Mouse (Mus musculus) T-helper 2 cell (primary cell): Measurements from ENCODE around the gene Rwdd2a.

ENCODE experiments used
- in situ Hi-C: fragments of 300-600 bp; cut with MboI, MseI; formaldehyde crosslinking; loops from one replicate; pipeline ENCODE4 v1.15.1; 2025; ENCODE audit warnings: high pct_unique_total_duplicates

The Rwdd2a gene

DNA sequence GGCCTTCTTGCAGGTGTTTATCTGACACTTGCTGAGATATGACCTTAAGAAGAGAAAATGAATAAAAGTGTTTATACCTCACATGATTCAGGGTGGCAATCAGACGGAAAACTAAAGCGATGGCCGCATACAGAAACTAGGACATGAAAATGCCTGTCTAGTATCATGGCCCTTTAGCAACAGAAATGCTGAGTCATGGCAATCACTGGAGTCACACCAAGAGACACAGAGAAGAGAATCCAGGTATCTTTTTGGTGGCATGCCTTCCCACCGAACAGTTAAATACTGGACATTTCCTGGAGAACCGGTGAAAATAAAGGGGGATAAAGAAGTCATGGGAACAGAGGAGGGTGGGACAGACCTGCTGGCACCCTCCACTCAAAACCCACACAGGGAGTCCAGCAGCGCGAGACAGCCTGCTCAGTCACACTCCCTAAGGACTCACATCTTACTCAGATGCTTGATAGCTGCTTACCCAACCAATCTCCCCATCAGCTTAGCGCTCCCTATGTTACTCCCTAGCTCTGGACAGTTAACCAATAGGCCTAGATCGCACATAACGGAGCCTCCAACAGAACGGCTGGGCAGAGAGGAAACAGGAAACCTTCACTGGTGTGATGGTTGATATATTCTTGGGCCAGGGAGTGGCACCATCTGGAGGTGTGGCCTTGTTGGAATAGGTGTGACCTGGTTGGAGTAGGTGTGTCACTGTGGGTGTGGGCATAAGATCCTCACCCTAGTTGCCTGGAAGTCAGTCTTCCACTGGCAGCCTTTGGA, 15.4 kb downstream of the Rwdd2a start:
- in situ Hi-C loops: loop anchor here (25.0 kb wide), 1 partner anchor 425 kb away; the partner anchor contains the start of genes Cyb5r4 and Ripply2

DNA sequence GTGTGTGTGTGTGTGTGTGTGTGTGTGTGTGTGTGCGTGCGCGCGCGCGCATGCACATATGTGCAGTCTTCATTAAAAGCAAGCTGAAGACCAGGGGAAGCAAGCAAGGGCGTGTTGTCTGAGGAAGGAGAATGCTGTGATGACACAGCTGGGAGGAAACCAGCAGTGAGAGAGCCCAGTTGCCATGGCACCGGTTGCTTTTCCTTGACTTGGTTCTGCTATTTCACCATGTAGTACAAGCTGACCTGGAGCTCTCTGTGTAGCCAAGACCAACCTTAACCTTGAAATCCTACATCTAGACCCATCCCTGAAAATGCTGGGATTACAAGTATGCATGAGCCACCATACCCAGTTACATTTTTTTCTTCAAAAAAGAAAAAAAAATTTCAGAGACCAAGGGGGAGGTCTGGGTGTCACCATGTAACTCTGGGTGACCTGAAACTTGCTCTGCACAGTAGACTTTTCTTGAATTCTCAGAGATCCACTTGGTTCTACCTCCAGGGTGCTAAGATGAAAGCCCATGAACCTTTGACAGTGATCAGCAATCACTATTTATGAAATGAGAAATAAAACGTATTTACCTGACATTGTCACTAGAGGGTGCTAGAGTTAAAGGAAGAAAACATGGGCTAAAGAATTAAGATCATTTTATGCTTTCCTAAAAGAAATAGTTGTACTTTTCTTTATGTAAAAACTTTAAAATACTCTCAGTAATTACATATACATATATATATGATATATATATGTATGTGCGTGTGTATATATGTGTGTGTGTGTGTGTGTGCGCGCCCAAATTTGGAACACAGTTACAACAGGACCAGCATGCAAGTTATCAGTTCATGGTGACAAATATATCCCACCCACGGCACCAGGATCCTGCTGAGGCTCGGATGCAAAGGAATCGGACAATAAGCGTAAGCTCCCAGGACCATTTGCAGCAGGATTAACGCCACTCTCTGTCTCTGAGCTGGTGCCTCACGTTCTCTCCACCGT, 21.2 kb downstream of the Rwdd2a start:
- in situ Hi-C loops: loop anchor here (5.0 to 25.0 kb wide), 2 partner anchors 154 to 419 kb away; partner anchors contain the start of genes Cyb5r4 and Ripply2

- in situ Hi-C loops: loop anchor here (5.0 to 25.0 kb wide), 2 partner anchors 153 to 418 kb away; partner anchors contain the start of genes Cyb5r4 and Ripply2
Measured at GRCm38 (mm10) chr9:86594357-86594767, 22.6 kb downstream of the Rwdd2a start.

- in situ Hi-C loops: loop anchor here (25.0 kb wide), 1 partner anchor 415 kb away; the partner anchor contains the start of genes Cyb5r4 and Ripply2
Measured at GRCm38 (mm10) chr9:86596983-86597382, 25.2 kb downstream of the Rwdd2a start.

DNA sequence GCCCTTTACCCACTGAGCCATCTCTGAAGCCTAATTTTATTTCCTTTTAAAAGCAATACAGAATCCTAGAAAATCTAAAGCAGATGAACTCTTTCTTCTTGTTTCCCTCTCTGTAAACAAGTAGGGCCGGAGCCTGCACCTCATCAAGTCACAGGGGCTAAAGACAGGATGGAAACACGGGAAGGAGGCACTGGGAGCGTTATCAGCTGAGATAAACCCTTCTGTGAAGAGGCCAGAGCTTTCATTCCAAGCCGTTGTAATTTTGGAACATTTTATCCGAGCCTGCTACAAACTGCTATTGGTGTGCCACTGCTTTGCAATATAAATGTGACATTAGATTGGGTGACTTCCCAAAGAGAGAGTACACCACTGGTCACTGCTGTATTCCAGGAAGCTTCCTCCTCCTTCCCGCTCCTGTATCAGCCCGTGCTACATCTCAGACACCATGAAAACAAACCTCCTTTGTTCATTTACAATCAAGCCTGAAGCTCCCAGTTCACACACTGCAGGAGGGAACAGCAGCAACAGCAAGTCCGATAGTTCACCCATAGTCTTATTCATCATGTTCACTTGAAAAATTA, 28.0 kb downstream of the Rwdd2a start:
- in situ Hi-C loops: loop anchor here (25.0 kb wide), 1 partner anchor 412 kb away; the partner anchor contains the start of genes Cyb5r4 and Ripply2

- in situ Hi-C loops: no loop called here
Measured at GRCm38 (mm10) chr9:86605776-86606175, 34.0 kb downstream of the Rwdd2a start.

GRCm38 (mm10) chr9:86612091-86612490, 40.3 kb downstream of the Rwdd2a start:
- in situ Hi-C loops: no loop called here

GRCm38 (mm10) chr9:86615765-86616164, 44.0 kb downstream of the Rwdd2a start:
- in situ Hi-C loops: no loop called here

DNA sequence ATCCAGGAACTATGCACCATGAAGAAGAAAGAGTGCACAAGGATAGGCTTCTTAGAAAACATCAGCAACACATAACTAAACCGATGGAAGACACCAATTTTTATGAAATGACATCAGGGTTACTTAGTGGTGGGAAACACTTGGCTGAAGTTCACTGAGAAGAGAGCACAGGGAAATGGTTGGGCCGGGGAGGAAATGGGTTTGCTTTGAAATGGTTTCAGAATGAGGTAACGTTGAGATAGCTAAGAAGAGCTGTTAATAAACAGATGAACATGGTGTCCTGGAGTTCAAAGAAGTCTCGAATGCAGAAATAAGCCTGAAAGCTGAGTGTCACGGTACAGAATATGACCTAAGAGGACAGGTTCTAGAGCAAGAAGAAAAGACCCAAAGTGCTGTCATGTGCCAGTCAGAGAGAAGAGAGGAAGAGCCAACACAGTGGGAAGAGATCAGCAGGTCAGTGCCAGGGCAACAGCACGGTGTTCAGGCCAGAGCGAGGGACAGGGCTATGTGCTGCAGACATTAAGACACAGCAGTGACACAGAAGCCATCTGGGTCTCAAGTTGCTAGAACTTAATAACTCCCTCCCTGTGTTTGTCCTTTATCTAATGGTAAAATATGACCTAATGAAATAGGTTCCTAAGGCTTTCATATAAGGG, 46.2 kb downstream of the Rwdd2a start:
- in situ Hi-C loops: no loop called here

- in situ Hi-C loops: no loop called here
Measured at GRCm38 (mm10) chr9:86619341-86620139, 47.7 kb downstream of the Rwdd2a start.

GRCm38 (mm10) chr9:86622062-86622461, 50.3 kb downstream of the Rwdd2a start:
- in situ Hi-C loops: no loop called here

DNA sequence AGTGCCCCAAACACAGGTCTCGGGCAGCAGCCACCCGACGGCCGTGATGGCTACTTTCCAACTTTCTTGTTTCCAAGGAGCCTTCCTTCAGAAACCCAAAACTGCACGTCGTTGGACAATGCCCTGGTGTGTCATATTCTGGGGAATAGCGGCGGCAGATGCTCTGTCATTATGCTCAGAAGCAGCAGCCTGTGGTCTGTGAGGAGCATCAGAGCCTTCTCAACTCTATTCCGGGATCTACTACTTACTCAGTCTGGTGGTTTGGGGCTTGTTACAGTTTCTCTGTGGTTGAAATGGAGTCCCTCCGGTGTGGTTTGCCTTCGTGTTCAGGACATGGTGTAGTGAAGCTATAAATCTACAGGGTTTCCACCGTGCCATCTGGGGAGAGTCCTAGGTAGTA, 52.2 kb downstream of the Rwdd2a start:
- in situ Hi-C loops: no loop called here
